Mouse (Mus musculus) olfactory bulb, adult 2 months (tissue): Measurements from ENCODE around the gene Tcf3. TPM values are rescaled to one million over a fixed set of nuclear protein-coding genes. Genes with fewer than 3 reads are reported as not detected.

Source experiments
- H3K27ac ChIP-seq: fragments of 200-500 bp; 2 replicates; pipeline ENCODE4 v1.5.1; 2012; ENCODE audit warnings: low read depth, low read length; ENCODE audit not compliant: insufficient read depth
- H3K4me1 ChIP-seq: fragments of 200-500 bp; 2 replicates; pipeline ENCODE4 v1.6.1; 2012; ENCODE audit warnings: low read length; ENCODE audit not compliant: control insufficient read depth, insufficient read depth
- H3K4me3 ChIP-seq: fragments of 200-500 bp; 2 replicates; pipeline ENCODE4 v1.5.1; 2012; ENCODE audit warnings: mild to moderate bottlenecking, low read depth, low read length, moderate library complexity; ENCODE audit not compliant: insufficient read depth
- CTCF ChIP-seq: fragments of 200-500 bp; IDR thresholded peaks from 2 replicates; pipeline ENCODE4 v1.5.1; 2012; ENCODE audit warnings: low read depth, mild to moderate bottlenecking, low read length, moderate library complexity; ENCODE audit not compliant: insufficient read depth
- POLR2A ChIP-seq: fragments of 200-500 bp; IDR thresholded peaks from 2 replicates; pipeline ENCODE4 v1.6.1; 2012; ENCODE audit warnings: mild to moderate bottlenecking, low read depth, low read length, moderate library complexity; ENCODE audit not compliant: insufficient read depth
- WGBS: fragments of 180-500 bp; shearing (Covaris S2); methylation state at CpG from one replicate; pipeline ENCODE4 v1.1.7; 2018; 5-methylcytosine and 5-hydroxymethylcytosine counted together
- polyA plus RNA-seq: library from polyadenylated mRNA; stranded (reverse); fragments of >200 nt; gene quantifications from 2 replicates; pipeline ENCODE4 v1.2.4, GENCODE M21; 2012; ENCODE audit warnings: low replicate concordance; ENCODE audit not compliant: missing spikeins, insufficient read depth, insufficient read length

Tcf3 gene
- polyA plus RNA-seq, 1 experiment: not detected

GRCm38 (mm10) chr10:80384709-80385108 is 48.7 kb downstream of the Tcf3 start:
- 45% methylated on average over 7 of the region's 7 CpGs for WGBS
- TF ChIP-seq CTCF (no peak), POLR2A (no peak)
- Histone ChIP-seq H3K4me1 (peaks cover 44% of the 10 kb centered on the region), H3K27ac (no peak overlapping the region), H3K4me3 (peak overlapping the region; percentile 95)

DNA sequence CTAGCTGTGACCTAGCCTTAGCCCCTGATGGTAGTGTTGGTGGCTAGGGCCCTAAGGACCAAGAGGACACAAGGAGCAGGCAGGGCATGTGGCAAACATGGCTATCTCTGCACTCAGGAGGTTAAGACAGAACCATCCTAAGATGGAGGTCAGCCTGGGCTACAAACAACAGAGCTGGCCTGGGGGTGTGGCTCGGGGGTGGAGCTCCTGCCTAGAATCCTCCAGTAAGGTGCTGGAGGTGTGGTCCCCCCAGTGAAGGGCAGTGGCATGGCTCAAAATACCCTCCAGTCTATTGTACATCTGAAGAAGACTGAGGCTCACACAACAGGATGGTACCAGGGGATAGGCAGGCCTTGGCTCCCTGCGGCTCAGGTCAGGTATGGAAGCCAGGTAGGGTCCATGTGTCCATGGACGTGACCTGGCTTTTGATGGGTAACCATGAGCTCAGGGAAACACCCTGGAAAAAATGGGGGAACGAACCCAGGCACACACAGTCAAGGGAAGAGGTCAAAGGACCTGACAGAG is 49.3 kb downstream of the Tcf3 start:
- TF ChIP-seq CTCF: no peak
- no peak for TF ChIP-seq POLR2A
- H3K4me1 ChIP-seq: peaks cover 44% of the 10 kb centered on the region
- 85% methylated on average over 4 of the region's 4 CpGs for WGBS
- no peak overlapping the region for H3K27ac ChIP-seq
- no peak overlapping the region for H3K4me3 ChIP-seq

- TF ChIP-seq POLR2A: no peak
- TF ChIP-seq CTCF: 0 out of 2 replicates have a peak, but pooled peaks have one; percentile 12
- WGBS: 60% methylated on average over 4 of the region's 4 CpGs
- H3K4me1 ChIP-seq: peaks cover 44% of the 10 kb centered on the region
- H3K27ac ChIP-seq: no peak overlapping the region
- H3K4me3 ChIP-seq: no peak overlapping the region
These were observed 50.0 kb downstream of the Tcf3 start for GRCm38 (mm10) chr10:80383431-80383830.

DNA sequence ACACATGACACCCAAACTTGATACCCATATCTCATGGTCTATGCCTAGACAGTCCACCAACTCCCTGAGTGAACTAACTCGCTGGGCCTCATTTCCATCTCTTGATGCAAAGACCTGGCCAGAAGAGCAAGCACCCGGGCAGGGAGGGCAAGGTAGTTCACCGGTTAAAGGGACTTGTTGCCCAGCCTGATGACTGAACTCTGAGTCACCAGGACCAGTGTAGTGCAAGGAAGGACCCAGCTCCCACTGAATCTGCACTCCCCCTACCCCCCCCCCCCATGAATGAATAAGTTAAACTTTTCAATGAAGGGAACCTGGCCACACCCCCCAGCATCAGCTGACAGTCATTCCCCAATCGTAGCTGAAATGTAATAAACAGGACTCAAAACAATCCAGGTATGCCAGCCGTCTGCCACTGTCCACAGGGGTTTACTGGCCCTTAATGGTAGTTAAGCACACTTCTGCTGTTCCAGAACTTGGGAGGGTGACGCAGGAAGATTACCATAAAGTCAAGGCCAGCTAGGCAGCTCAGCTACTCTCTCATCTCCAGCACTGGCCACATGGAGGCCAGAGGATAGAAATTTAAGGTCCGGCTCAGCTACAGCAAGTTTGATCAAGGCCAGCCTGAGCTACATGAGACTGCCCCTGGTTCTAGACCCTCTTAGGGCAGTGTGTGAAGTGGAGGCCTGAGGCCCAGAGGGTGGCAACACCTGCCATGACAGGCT is 50.6 kb downstream of the Tcf3 start:
- peaks cover 37% of the 10 kb centered on the region for H3K4me1 ChIP-seq
- no peak overlapping the region for H3K4me3 ChIP-seq
- WGBS: 75% methylated on average over 7 of the region's 7 CpGs
- no peak overlapping the region for H3K27ac ChIP-seq
- TF ChIP-seq POLR2A: no peak
- TF ChIP-seq CTCF: no peak

DNA sequence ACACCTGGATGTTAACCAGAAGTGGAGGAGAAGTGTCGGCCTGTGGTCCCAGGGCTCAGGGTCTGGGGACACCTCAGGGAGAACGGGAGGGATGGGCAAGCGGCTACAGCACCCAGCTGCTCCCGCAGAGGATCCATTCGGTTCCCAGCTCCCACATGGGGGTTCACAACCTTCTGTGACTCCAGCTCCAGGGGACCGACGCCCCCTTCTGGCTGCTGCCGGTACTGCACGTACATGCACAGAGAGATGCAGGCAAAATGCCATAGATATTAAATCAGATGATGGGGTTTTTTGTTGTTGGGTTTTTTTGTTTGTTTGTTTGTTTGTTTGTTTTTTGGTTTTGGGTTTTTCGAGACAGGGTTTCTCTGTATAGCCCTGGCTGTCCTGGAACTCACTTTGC is 55.7 kb downstream of the Tcf3 start:
- H3K4me1 ChIP-seq: peaks cover 2% of the 10 kb centered on the region; the same call in 1 of the 2 replicates
- no peak for TF ChIP-seq POLR2A
- TF ChIP-seq CTCF: peak; percentile 70; the same call in 1 of the 2 replicates
- WGBS: 57% methylated on average over 10 of the region's 10 CpGs

DNA sequence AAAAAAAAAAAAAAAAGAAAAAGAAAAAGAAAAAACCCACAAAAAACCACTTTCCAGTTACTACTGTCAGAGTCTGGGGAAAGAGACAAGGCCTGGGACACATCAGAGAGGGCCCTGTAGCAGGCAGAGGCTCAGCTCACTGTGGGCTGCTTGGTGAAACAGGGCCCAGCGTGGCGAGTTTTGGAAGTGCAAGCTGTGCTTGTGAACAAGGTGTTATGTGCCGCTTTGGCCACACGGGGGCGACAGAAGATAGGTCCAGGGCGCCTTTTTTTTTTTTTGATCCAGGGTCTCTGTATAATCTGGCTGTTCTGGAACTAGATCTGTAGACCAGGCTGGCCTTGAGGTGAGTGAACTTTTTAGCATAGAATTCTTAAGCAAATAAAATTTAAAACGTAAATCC is 57.3 kb downstream of the Tcf3 start:
- H3K4me1 ChIP-seq: peaks cover 10% of the 10 kb centered on the region
- no peak overlapping the region for H3K4me3 ChIP-seq
- 3% methylated on average over 7 of the region's 7 CpGs for WGBS
- H3K27ac ChIP-seq: no peak overlapping the region
- no peak for TF ChIP-seq POLR2A
- peak; percentile 93 for TF ChIP-seq CTCF

More for the DNA sequence above, 55.7 kb downstream of the Tcf3 start:
- Histone ChIP-seq H3K27ac (no peak overlapping the region), H3K4me3 (no peak overlapping the region)

GRCm38 (mm10) chr10:80374063-80374462 is 59.4 kb downstream of the Tcf3 start:
- no peak for TF ChIP-seq POLR2A
- no peak for TF ChIP-seq CTCF
- Histone ChIP-seq H3K4me3 (no peak overlapping the region), H3K4me1 (peaks cover 10% of the 10 kb centered on the region), H3K27ac (no peak overlapping the region)
- 35% methylated on average over 6 of the region's 6 CpGs for WGBS

DNA sequence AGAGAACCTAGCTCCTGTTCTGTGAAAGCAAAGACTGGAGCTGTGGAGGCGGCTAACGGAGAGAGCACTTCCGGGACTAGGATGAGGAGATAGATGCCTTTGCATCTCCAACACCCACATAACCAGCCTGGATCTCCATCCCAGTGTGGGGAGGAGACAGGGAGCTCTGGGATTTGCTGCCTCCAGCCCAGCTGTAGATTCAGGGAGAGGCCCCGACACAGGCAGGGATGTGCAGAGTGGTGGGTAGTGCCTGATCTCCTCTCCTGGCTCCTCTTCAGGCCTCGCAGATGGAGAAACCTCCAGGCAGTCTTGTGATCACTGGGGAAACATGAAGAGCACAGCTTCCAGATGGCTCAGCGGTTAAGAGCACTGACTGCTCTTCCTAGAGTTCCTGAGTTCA is 60.7 kb downstream of the Tcf3 start:
- H3K4me1 ChIP-seq: peaks cover 14% of the 10 kb centered on the region
- WGBS: 62% methylated on average over 6 of the region's 6 CpGs
- no peak overlapping the region for H3K4me3 ChIP-seq
- H3K27ac ChIP-seq: no peak overlapping the region; the same call in 1 of the 2 replicates
- TF ChIP-seq POLR2A: no peak
- no peak for TF ChIP-seq CTCF

- WGBS: 65% methylated on average over 9 of the region's 9 CpGs
- Histone ChIP-seq H3K27ac (no peak overlapping the region; the same call in 1 of the 2 replicates), H3K4me1 (peaks cover 21% of the 10 kb centered on the region)
These were observed 61.5 kb downstream of the Tcf3 start for GRCm38 (mm10) chr10:80371983-80372382.

More at GRCm38 (mm10) chr10:80371983-80372382, 61.5 kb downstream of the Tcf3 start:
- no peak overlapping the region for H3K4me3 ChIP-seq
- TF ChIP-seq CTCF: no peak
- TF ChIP-seq POLR2A: no peak
